Mouse (Mus musculus): ENCODE measurements around the gene Mrpl49.

Gene Mrpl49

DNA sequence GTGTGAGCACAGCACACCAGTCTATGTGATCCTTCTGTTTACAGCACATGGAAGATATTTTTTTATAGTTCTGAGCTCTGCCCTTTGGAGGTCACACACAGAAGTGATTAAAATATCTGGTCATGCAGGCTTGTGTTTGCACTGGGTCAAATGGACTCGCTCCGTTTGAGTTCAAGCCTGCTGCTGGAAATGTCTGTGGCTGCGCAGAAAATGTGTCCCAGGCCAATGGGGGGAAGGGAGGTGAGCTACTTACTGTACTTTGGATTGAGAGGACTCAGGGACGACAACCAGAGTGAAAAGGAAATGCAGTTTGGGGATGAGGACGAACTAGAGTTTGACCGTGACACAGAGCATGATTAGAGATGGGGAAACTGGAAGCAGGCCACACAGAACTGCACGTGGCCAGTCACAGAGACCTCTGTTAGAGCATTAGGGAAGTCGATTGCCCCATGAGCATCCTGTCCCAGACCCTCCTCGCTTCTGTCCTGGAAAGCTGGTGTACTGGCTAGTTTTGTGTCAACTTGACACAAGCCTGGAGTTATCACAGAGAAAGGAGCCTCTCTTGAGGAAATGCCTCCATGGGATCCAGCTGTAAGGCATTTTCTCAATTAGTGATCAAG, 21.5 kb downstream of the Mrpl49 start:
- DNase-seq, result no peak

DNA sequence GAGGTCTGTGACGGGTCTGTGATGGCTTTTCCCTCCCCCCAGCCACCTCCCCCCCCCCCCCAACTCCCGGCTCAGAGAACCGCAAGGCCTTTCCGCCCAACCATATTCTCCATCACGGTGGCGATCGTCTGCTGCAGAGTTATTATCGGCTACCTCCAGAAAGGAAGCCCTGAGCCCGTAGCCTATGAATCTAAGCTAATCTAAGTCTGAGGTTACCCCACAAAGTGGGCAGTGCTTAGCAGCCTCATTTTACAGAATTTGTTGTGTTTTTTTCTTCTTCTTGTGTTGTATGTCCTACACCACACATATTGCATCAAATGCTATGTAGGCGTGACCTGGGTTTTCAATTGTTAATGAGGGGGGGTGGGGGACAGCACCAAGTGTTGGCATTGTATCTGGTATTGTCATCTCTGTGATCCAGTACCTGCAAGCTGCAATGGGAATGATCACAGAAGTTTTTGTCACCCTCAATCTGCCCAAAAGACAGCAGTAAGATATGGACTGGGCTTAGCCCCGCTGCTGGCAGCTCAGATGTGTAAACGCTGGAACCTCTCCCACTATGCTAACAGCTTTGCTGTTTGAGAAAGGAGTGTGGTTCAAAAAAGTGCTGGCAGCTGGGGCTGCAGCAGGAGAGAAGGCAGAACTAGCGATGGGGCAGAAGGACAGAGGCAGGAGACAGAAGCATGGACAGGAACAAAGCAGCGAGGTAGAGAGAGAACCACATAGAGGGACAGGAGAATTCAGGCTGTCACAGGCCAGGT, 26.9 kb downstream of the Mrpl49 start:
- DNase-seq, result no peak

DNA sequence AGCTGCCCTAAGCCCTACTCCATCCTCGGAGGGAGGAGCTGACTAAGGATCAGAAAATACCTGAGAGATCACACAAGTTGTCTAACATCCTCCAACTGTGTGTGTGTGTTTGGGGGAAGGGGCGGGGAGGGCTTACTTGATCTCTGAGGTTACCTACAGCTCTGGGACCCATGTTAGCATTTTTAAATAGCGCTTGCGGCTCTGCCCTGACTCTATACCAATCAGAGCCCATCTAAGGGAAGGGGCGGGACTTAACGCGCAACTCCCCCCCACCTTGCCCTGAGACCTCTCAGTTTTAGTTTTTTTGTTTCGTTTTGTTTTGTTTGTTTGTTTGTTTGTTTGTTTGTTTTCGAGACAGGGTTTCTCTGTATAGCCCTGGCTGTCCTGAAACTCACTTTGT, 28.2 kb downstream of the Mrpl49 start:
- DNase-seq, result no peak

DNA sequence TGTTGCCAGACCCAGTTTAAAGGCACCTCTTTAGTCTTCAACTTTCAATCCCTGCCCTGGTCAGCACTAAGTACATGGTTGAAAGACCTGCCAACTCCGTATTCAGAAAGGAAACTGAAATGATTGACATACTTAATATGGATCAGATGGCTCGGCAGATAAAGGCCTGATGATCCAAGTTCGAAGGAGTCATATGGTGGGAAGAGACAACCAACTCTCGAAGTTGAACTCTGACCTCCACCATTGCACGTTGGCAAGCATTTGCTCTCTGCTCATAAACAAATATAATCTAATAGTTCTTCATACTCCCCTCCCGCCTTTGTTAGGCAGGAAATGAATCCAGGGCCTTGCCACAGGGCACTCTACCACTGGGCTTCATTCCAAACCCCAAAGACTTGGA, 28.6 kb downstream of the Mrpl49 start:
- peak; percentile 43 for DNase-seq

DNA sequence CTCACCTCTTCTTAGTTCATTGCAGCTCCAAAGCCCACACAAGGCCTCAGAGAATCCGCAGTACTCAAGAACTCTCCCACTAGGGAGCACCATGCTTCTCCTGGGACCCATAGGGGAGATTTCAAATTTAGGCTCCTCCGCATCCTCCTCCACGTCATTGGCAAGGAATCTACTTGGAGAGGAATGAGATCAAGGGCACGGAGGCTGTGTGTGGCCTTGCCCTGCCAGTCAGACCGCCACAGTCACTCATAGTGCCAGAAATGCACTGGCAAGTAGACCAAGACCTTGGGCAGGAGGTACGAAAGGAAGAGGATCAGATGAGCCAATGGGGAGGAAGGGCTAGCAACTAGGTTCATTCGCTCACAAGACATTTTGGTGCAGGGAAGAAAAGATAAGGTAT, 33.7 kb downstream of the Mrpl49 start:
- DNase-seq, result no peak

DNA sequence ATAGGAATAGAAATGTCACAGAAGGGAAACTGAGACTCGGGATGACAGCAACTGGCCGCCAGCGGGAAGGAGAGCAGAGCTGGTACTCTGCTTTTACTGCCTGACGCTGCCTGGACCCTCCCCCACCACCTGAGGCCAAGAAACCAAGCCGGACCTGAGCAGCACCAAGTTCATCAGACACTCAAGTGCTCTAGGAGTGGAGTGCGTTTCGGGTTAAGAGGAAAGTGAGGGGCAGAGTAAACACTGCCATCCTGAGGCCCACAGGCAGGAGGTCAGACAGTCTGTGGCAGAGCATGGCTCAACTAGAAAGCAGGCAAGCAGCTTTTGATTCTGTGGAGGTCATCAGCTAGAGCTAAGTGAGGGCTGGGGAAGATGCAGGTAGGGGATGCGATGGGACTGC, 34.5 kb downstream of the Mrpl49 start:
- DNase-seq, result no peak

DNA sequence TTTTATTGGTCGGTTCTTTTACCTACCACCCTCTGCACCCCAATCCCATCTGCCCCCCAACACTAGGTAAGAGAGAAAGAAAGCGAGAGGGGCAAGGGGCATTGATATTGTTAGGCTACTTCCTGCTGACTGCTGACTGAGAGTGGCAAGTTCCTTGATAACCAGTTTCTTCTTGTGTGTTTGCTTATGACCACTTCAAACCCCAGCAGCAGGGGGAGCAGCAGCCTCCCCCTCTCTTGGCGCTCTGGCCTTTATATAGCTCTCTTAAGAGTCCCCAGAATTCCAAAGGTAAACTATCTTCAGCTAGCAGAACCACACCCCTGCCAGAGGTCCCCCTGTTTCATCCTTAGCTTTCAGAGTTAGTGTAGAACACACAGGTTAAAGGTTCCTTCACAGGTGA, 37.3 kb downstream of the Mrpl49 start:
- no peak for DNase-seq

DNA sequence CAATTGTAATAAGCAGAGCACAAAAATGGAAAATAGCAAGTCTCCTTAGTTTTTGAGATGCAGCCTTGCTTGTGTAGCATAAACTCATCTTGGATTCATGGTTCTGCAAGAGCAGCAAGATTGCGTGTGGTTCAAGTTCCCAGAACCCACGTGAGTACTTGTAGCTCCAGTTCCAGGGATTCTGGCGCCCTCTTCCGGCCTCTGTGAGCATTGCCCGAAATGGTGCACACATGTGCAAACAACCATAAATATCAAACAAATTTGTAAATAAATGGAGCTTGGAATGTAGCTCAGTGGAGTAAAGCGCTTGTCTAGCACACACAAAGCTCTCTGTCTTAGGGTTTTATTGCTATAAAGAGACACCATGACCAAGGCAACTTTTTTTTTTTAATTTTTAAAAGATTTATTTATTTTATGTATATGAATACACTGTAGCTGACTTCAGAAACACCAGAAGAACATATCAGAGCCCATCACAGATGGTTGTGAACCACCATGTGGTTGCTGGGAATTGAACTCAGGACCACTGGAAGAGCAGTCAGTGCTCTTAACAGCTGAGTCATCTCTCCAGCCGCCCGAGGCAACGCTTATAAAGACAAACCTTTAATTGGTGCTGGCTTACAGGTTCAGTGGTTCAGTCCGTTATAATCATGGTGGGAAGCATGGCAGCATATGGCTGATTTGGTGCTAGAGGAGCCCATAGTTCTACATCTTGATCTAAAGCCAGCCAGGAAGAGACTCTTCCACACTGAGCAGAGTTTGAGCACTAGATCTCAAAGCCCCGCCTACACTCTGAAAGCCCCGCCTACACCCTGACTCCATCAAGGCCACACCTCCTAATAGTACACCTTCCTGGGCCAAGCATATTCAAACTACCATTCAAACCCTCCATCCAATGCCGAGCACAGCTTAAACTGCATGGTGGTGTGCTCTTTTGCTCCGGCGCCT, 39.2 kb downstream of the Mrpl49 start:
- peak; percentile 95 for DNase-seq

DNA sequence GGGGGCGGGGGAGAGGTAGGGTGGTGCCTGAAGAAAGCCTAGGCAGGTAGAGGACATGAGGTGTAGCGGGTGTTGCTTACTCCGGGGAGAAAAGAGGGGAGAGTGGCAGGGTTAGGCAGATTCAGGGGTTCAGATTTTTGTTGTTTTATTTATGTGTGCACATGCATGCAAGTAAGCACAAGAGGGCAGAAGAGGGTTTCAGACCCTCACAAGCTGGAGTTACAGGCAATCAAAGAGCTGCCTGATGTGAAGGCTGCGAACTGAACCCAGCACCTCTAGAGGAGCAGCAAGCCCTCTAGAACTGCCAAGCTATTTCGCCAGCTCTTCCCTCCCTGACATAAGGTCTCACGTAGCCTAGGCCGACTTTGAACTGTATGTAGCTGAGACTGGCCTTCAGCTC, 41.1 kb downstream of the Mrpl49 start:
- DNase-seq, result peak; percentile 27

DNA sequence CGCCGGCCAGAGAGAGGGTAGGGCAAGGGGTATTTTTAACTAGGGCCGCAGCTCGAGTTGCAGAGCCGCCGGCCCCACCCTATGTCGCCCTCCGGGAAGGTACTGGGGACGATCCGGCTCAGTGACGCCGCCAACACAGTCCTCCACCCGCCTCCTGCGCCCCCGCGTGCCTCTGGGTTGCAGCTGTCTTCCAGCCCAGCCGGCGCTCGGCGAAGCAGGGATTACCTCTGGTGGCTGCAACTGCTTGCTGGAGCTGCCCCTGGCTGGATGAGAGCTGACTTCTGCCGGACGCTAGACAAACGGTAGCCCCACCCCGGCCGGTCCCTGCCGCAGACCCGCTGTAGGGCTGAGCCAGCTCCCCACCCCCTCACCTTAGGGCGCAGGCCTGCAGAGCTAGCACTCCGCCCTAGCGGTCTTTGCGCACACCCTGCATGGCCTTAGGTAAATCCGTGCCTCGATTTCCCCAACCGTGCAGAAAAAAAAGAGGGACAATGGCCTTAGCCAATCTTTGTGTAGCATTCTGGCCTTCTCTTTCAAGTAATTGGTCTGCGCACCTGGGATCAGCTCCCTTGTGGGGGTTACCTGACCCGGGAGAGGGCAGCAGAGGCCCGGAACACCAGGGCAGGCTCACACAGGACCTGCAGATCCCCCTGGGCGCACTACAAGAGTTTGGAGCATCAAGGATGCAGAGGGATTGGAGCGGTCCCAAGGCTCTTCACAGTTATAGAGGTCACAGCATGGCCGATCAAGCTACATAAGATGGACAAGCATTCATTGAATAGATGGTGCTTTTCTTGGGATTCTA, 41.9 kb downstream of the Mrpl49 start, which contains the start of gene Capn1:
Gene Capn1, minus strand, starts transcription at position 387 of the 805 bp plus-strand sequence.
- DNase-seq, result peak; percentile 88

DNA sequence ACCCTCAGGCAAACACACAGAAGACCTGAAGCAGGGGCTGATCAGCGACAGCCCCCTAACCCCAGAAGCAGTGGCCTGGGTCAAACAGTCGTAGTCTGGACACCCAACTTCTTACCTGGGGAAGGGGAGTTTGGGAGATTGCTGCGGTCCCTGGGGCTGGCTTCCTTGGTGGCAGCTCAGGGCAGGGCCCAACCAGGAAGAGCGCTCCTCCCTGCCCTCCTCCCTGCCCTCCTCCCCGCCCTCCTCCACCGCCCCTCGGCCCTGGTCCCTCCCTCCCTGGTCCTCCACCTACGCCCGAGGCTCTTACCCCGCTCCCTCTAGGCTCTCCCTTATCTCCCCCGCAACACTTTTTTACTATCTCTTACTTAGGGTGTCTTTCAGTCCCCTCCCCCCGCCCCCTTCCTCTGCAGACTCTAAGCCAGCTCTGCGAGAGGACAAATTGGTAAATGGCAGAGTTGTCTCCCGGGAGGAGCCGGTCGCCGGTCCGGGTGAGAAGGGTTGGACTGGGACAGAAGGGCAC, 42.5 kb downstream of the Mrpl49 start:
- DNase-seq, result peak; percentile 65

DNA sequence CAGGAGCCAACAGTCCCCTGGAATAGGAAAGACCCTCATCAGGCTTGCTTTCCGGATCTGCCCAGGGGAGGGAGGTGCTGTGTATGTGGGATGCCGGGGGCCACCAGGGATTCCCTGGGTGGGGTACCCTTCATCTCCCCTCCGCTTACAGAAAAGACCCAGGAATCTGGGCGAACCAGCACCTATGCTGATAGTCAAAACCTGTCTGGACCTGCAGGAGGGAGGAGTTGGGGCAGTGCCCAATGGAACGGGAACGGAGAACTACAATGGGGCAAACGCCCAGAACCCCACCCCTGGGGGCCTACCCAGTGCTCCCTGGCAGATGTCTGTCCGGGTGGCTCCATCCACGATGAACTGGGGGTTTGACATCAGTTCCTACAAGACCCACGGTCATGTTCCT, 43.9 kb downstream of the Mrpl49 start:
- DNase-seq, result no peak

DNA sequence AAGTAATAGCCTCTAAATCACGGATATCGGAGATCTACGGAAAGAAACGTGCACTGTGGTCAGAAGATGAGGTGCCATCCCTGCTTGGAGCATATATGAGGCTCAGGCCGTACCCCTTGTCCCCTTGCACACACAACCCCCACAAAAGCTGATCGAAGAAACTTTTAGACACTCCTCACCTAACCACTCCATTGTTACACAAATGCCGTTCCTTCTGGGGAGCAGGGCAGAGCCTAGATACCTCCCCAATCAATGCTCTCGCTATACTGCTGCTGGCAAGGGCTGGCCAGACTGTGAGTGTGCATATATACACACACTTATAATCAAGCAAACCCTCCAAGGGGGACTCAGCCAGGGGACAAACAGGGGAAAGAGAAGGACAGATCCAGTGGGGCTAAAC, 48.4 kb downstream of the Mrpl49 start:
- DNase-seq, result no peak

DNA sequence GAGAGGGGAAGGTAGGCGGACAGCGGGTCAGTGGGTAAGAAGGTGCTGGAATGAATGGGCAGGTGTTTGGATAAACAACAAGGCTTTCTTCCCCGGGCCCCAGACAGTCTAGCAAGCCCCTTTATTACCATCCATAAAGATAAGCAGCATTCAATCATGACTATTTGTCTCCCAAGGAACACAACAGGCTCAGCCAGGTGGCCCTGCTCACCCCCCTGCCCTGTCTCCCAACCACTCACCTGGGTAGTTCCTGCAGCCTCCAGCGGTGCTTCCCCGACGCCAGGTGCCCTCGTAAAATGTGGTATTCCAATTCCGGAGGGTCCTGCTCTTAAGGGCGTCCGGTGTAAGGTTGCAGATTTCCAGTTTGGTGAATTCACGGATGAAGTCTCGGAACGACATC, 50.6 kb downstream of the Mrpl49 start:
- DNase-seq, result no peak

DNA sequence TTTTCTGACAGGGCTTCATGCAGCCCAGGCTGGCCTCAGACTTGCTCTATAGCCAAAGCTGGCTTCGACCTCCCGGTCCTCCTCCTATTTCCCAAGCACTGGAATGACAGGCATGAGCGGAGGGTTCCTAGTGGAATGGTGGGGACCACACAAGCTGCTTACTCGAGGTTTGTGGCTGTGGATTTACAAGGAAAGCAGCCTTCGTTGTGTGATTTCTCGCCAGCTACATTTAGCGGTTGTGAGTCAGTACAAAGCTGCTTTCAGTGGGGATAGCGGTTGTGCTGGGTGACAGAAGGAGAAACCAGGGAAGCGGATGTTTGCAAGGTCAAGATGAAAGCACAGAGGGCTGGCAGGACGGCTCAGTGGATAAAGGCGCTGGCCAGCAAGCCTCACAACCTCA, 52.0 kb downstream of the Mrpl49 start:
- DNase-seq, result no peak
